Mouse (Mus musculus) limb, embryonic 10.5 days (tissue): ENCODE data around the gene Sstr5. TPM values are rescaled to one million over a fixed set of nuclear protein-coding genes. Genes with fewer than 3 reads are reported as not detected.
A peak's percentile ranks its signal among the peaks of the same experiment; 100 is the strongest.

Experiments
- DNase-seq: peaks from one replicate; pipeline ENCODE4 v3.0.0-alpha.2; 2017; ENCODE audit warnings: low spot score
- H3K27ac ChIP-seq: fragments of 300-500 bp; sonication (generic); 2 replicates; pipeline ENCODE4 v1.5.1; 2016; ENCODE audit warnings: mild to moderate bottlenecking
- H3K27me3 ChIP-seq: fragments of 300-500 bp; sonication (generic); 2 replicates; pipeline ENCODE4 v1.6.1; 2016; ENCODE audit warnings: low read depth, mild to moderate bottlenecking; ENCODE audit not compliant: poor library complexity, severe bottlenecking
- H3K36me3 ChIP-seq: fragments of 300-500 bp; sonication (generic); 2 replicates; pipeline ENCODE4 v1.6.1; 2016; ENCODE audit warnings: mild to moderate bottlenecking, moderate library complexity
- H3K4me1 ChIP-seq: fragments of 300-500 bp; sonication (generic); 2 replicates; pipeline ENCODE4 v1.6.1; 2016
- H3K4me3 ChIP-seq: fragments of 300-500 bp; sonication (generic); 2 replicates; pipeline ENCODE4 v1.5.1; 2016; ENCODE audit warnings: mild to moderate bottlenecking, moderate library complexity
- H3K9me3 ChIP-seq: fragments of 300-500 bp; sonication (generic); replicated peaks from 2 replicates; pipeline ENCODE4 v1.6.1; 2016; ENCODE audit warnings: mild to moderate bottlenecking
- WGBS: fragments of 180-500 bp; shearing (Covaris S2); methylation state at CpG from one replicate; pipeline ENCODE4 v1.1.7; 2016; 5-methylcytosine and 5-hydroxymethylcytosine counted together
- polyA plus RNA-seq: library from polyadenylated mRNA; unstranded; fragments of >200 nt; fragmentation: Nextera tagmentation; extraction: Ambion mirVana; gene quantifications from 2 replicates; pipeline ENCODE4 v1.2.1, GENCODE M21; 2016

Sstr5 gene
- polyA plus RNA-seq, 1 experiment from 2014 or later, result 0.20 TPM

DNA sequence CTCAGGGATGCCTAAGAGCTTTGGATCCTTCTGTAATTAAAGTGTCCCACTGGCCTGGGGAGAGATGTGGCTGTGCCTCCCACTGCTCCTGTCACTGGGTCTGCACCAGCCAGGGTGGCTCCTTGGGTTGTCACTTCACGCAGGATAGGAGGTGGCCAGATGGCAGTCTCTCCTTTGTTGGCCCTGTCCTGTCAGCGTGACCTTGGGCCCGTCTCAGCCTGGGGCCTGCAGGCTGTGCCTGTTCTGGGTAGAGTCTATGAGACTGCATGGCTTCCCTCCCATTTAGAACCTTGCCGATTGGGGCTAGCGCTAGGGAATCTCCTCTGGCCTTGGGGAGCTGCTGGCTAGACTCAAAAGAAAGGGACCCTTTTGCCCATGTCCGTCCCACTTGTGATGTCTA is 28.8 kb downstream of the Sstr5 start:
- Histone ChIP-seq H3K27ac (no peak overlapping the region), H3K9me3 (no peaks in the 10 kb centered on the region), H3K4me1 (peaks cover 14% of the 10 kb centered on the region), H3K27me3 (peaks cover 48% of the 10 kb centered on the region), H3K4me3 (no peak overlapping the region), H3K36me3 (no peaks in the 10 kb centered on the region)
- DNase-seq, result no peak
- 73% methylated on average over 6 of the region's 6 CpGs for WGBS

- peaks cover 19% of the 10 kb centered on the region for H3K4me1 ChIP-seq
Measured at GRCm38 (mm10) chr17:25467781-25468180, 29.3 kb downstream of the Sstr5 start.

GRCm38 (mm10) chr17:25466257-25466656 is 30.8 kb downstream of the Sstr5 start:
- H3K36me3 ChIP-seq, result no peaks in the 10 kb centered on the region
- H3K27ac ChIP-seq, result no peak overlapping the region
- H3K4me1 ChIP-seq, result peaks cover 28% of the 10 kb centered on the region
- H3K9me3 ChIP-seq, result no peaks in the 10 kb centered on the region
- WGBS, result 80% methylated on average over 2 of the region's 2 CpGs
- peaks cover 27% of the 10 kb centered on the region for H3K27me3 ChIP-seq
- no peak for DNase-seq
- no peak overlapping the region for H3K4me3 ChIP-seq

More at GRCm38 (mm10) chr17:25467781-25468180, 29.3 kb downstream of the Sstr5 start:
- WGBS, result 71% methylated on average over 6 of the region's 6 CpGs
- DNase-seq, result no peak
- Histone ChIP-seq H3K4me3 (no peak overlapping the region), H3K36me3 (no peaks in the 10 kb centered on the region), H3K27ac (no peak overlapping the region), H3K9me3 (no peaks in the 10 kb centered on the region), H3K27me3 (peaks cover 43% of the 10 kb centered on the region)

GRCm38 (mm10) chr17:25464091-25464490 is 33.0 kb downstream of the Sstr5 start:
- Histone ChIP-seq H3K27ac (peak overlapping the region; percentile 75; the same call in 1 of the 2 replicates), H3K4me3 (no peak overlapping the region), H3K36me3 (no peaks in the 10 kb centered on the region), H3K4me1 (peaks cover 23% of the 10 kb centered on the region), H3K9me3 (no peaks in the 10 kb centered on the region), H3K27me3 (0 out of 2 replicates have a peak, but pooled peaks cover 13% of the 10 kb centered on the region)
- DNase-seq, result no peak
- 85% methylated on average over 4 of the region's 4 CpGs for WGBS

DNA sequence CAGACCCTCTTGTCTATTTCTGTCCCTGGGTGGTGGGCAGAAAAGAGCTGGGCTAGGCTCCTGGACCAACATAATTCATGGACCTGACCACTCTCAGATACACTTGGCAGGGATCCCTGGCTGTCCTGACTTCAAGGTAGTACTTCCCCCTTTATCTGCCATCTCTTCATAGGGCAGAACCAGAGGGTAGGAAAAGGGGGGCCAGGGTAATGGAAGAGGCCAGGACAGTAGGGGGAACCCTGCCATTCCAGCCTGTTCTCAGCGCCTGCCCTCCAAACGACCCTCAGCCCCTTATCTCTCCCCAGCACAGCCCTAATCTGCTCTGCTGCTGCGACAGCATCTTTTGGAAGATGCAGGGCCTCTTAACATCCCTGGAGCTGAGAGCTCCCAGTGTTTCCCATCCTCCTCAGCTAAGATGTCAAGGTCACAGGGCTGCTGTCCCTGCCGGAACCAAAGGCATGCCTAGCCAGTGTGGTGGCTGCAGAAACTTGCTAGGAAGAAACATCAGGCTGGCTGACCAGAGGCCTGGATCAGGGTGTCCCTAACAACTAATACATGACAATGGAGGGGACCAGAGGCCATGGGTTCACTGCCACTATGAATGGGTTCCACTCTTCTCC is 33.7 kb downstream of the Sstr5 start:
- Histone ChIP-seq H3K9me3 (no peaks in the 10 kb centered on the region), H3K36me3 (no peaks in the 10 kb centered on the region), H3K4me3 (no peak overlapping the region), H3K27me3 (0 out of 2 replicates have a peak, but pooled peaks cover 6% of the 10 kb centered on the region), H3K4me1 (peaks cover 23% of the 10 kb centered on the region), H3K27ac (peak overlapping the region; percentile 75)
- DNase-seq, result no peak
- WGBS, result 46% methylated on average over 4 of the region's 4 CpGs

GRCm38 (mm10) chr17:25462236-25462875 is 34.7 kb downstream of the Sstr5 start:
- Histone ChIP-seq H3K36me3 (no peaks in the 10 kb centered on the region), H3K4me3 (peak overlapping the region; percentile 1; the same call in 1 of the 2 replicates), H3K27me3 (no peaks in the 10 kb centered on the region), H3K4me1 (peaks cover 23% of the 10 kb centered on the region), H3K27ac (peak overlapping the region; percentile 75), H3K9me3 (no peaks in the 10 kb centered on the region)
- DNase-seq, result peak; percentile 41
- 27% methylated on average over 9 of the region's 9 CpGs for WGBS

DNA sequence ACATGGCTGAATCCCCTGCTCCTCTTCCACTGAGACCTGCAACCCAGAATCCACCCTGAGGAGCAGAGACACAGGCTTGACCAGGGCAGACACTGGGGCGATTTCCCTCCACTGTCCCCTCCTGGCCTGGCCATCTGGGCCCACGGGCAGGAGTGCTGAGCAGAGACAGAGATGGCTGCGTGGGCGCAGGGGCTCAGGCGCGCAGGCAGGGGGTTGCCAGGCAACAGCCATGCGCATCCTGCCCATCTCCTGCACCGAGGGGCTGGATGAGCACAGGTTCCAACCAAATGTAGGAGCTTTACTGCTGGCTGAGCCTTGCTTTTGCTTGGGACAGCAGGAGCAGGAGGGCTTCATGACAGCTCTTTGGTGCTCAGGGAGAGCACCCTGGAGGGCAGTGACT is 40.5 kb downstream of the Sstr5 start:
- Histone ChIP-seq H3K4me1 (peaks cover 5% of the 10 kb centered on the region), H3K9me3 (no peaks in the 10 kb centered on the region), H3K4me3 (no peak overlapping the region), H3K27me3 (peaks cover 7% of the 10 kb centered on the region; the same call in 1 of the 2 replicates), H3K27ac (no peak overlapping the region), H3K36me3 (no peaks in the 10 kb centered on the region)
- DNase-seq, result no peak
- WGBS, result 63% methylated on average over 8 of the region's 8 CpGs

- WGBS, result 68% methylated on average over 2 of the region's 2 CpGs
- Histone ChIP-seq H3K4me1 (peaks cover 12% of the 10 kb centered on the region), H3K27ac (no peak within 1 kb of the TSS; the same call in 1 of the 2 replicates), H3K9me3 (no peaks in the 10 kb centered on the region), H3K27me3 (peaks cover 7% of the 10 kb centered on the region; the same call in 1 of the 2 replicates), H3K36me3 (no peaks in the 10 kb centered on the region), H3K4me3 (no peak within 1 kb of the TSS)
- DNase-seq, result no peak
Measured at GRCm38 (mm10) chr17:25454272-25454671, 42.8 kb downstream of the Sstr5 start, which contains the start of gene Tekt4. Gene Tekt4 (plus strand): TSS chr17:25454615.

DNA sequence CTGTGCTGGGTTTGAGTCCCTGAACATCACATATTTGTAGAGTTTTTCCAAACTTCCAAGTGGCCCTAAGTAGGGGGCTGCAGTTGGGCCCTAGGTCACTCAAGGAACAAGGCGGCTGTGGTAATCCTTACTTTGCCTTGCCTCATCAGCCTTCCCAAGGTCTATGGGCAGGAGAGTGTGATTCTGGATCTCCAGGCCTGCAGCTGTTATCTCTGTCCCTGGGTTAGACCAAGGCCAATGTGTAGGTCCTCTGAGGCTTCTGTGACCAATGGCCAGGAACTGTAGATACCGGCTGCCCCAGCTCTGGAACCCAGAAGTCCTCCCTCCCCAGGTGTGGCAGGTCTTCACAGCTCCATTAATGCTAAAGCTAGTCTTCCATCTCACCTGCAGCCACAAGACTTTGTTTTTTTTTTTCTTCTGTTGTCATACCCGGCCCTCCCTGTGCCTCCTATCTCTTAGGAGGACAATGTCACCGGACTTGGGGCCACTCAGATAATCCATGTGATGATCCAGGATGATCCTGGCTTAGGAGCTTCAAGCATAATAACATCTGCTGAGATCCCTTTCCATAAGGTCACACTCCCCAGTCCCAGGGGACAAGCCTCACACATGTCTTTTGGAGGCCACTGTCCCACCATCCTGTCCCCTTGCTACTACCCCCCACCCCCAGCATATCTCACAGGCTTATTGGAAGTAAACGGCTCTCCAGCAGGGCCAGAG is 44.7 kb downstream of the Sstr5 start:
- Histone ChIP-seq H3K27me3 (peaks cover 15% of the 10 kb centered on the region), H3K4me1 (peaks cover 17% of the 10 kb centered on the region), H3K4me3 (no peak overlapping the region), H3K27ac (no peak overlapping the region), H3K36me3 (no peaks in the 10 kb centered on the region), H3K9me3 (no peaks in the 10 kb centered on the region)
- WGBS, result 81% methylated on average over 5 of the region's 5 CpGs
- DNase-seq, result no peak

- Histone ChIP-seq H3K27ac (0 out of 2 replicates have a peak overlapping the region, but pooled peaks have one; percentile 11), H3K4me1 (peaks cover 12% of the 10 kb centered on the region)
Measured at GRCm38 (mm10) chr17:25450329-25450728, 46.8 kb downstream of the Sstr5 start.

DNA sequence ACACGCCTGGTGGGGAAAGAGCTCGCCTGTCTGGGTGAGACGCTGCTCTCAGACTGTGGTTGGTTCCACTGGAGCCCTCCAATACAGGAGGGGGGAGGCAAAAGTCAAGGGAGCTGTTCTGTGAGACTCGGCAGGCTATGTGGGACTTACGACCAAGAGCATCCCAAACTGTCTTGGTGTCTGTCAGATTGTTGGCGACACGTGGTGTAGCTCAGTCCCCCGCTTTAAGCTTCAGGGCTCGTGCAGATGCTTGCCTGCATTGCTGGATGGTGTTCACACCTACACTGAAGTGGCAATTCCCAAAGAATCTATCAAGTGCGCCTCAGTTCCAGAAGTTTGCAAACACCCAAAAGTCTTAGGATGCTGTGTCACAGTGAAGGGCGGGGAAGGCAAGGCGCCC is 49.2 kb downstream of the Sstr5 start:
- no peak for DNase-seq
- H3K4me3 ChIP-seq, result no peak overlapping the region
- H3K27me3 ChIP-seq, result peaks cover 11% of the 10 kb centered on the region
- no peaks in the 10 kb centered on the region for H3K9me3 ChIP-seq
- no peaks in the 10 kb centered on the region for H3K36me3 ChIP-seq
- 83% methylated on average over 12 of the region's 12 CpGs for WGBS
- H3K4me1 ChIP-seq, result peaks cover 15% of the 10 kb centered on the region
- H3K27ac ChIP-seq, result no peak overlapping the region

More at GRCm38 (mm10) chr17:25450329-25450728, 46.8 kb downstream of the Sstr5 start:
- H3K27me3 ChIP-seq, result peaks cover 11% of the 10 kb centered on the region
- H3K9me3 ChIP-seq, result no peaks in the 10 kb centered on the region
- no peak for DNase-seq
- 76% methylated on average over 4 of the region's 4 CpGs for WGBS
- H3K36me3 ChIP-seq, result no peaks in the 10 kb centered on the region
- H3K4me3 ChIP-seq, result no peak overlapping the region

- no peak for DNase-seq
- no peak overlapping the region for H3K27ac ChIP-seq
- H3K27me3 ChIP-seq, result peaks cover 16% of the 10 kb centered on the region
- peaks cover 17% of the 10 kb centered on the region for H3K4me1 ChIP-seq
- no peaks in the 10 kb centered on the region for H3K9me3 ChIP-seq
- WGBS, result 73% methylated on average over 3 of the region's 3 CpGs
- H3K36me3 ChIP-seq, result no peaks in the 10 kb centered on the region
- no peak overlapping the region for H3K4me3 ChIP-seq
Measured at GRCm38 (mm10) chr17:25445841-25446240, 51.2 kb downstream of the Sstr5 start.

GRCm38 (mm10) chr17:25445074-25445473 is 52.0 kb downstream of the Sstr5 start:
- Histone ChIP-seq H3K4me3 (no peak overlapping the region), H3K4me1 (peaks cover 17% of the 10 kb centered on the region), H3K9me3 (no peaks in the 10 kb centered on the region), H3K27ac (no peak overlapping the region), H3K36me3 (no peaks in the 10 kb centered on the region), H3K27me3 (peaks cover 20% of the 10 kb centered on the region)
- 79% methylated on average over 4 of the region's 4 CpGs for WGBS
- DNase-seq, result no peak
